Mouse (Mus musculus) intestine, embryonic 14.5 days (tissue): ENCODE measurements at regions not wholly inside any gene's neighbourhood (a gene's known extent, or its start where the extent isn't known, plus 50 kb on each side); places are given as distances from the start of the nearest gene placed in this dataset.

Experiments
- ATAC-seq: fragments of 200-750 bp; cut with Nextera tagmentation; replicated peaks from 2 replicates; pipeline ENCODE4 v1.8.0; 2017; ENCODE audit warnings: low read depth, moderate number of reproducible peaks, moderate TSS enrichment, moderate library complexity; ENCODE audit not compliant: low FRiP score, low TSS enrichment
- DNase-seq: peaks from one replicate; pipeline ENCODE4 v3.0.0-alpha.2; 2018; ENCODE audit warnings: low spot score
- H3K27ac ChIP-seq: fragments of 300-500 bp; sonication (generic); 2 replicates; pipeline ENCODE4 v1.5.1; 2014; ENCODE audit warnings: low read depth, mild to moderate bottlenecking, control low read depth
- H3K27me3 ChIP-seq: fragments of 300-500 bp; sonication (generic); replicated peaks from 2 replicates; pipeline ENCODE4 v1.6.1; 2014; ENCODE audit warnings: low read length, control low read depth; ENCODE audit not compliant: control insufficient read depth, insufficient read depth
- H3K36me3 ChIP-seq: fragments of 300-500 bp; sonication (generic); 2 replicates; pipeline ENCODE4 v1.6.1; 2014; ENCODE audit warnings: low read length, control low read depth; ENCODE audit not compliant: control insufficient read depth, insufficient read depth
- H3K4me1 ChIP-seq: fragments of 300-500 bp; sonication (generic); replicated peaks from 2 replicates; pipeline ENCODE4 v1.6.1; 2014; ENCODE audit warnings: low read length, control low read depth, mixed read lengths; ENCODE audit not compliant: control insufficient read depth, insufficient read depth
- H3K4me2 ChIP-seq: fragments of 300-500 bp; sonication (generic); 2 replicates; pipeline ENCODE4 v1.6.1; 2014; ENCODE audit warnings: low read length
- H3K4me3 ChIP-seq: fragments of 300-500 bp; sonication (generic); 2 replicates; pipeline ENCODE4 v1.5.1; 2014; ENCODE audit warnings: low read depth, low read length, control low read depth, mixed read lengths
- H3K9ac ChIP-seq: fragments of 300-500 bp; sonication (generic); 2 replicates; pipeline ENCODE4 v1.6.1; 2014; ENCODE audit warnings: mild to moderate bottlenecking, low read length
- H3K9me3 ChIP-seq: fragments of 300-500 bp; sonication (generic); 2 replicates; pipeline ENCODE4 v1.6.1; 2016; ENCODE audit warnings: low read length, control low read depth; ENCODE audit not compliant: control insufficient read depth
- WGBS: fragments of 180-500 bp; shearing (Covaris S2); extraction: QIAGEN DNeasy Blood & Tissue Kit; methylation state at CpG from one replicate; pipeline ENCODE4 v1.1.7; 2014; 5-methylcytosine and 5-hydroxymethylcytosine counted together

- H3K27me3 ChIP-seq = no peaks in the 10 kb centered on the region
- H3K9ac ChIP-seq = no peak overlapping the region
- no peak for ATAC-seq
- H3K36me3 ChIP-seq = no peaks in the 10 kb centered on the region
- peaks cover 14% of the 10 kb centered on the region; the same call in 1 of the 2 replicates for H3K4me1 ChIP-seq
- DNase-seq = no peak
- no peak overlapping the region for H3K4me3 ChIP-seq
- no peak overlapping the region for H3K4me2 ChIP-seq
- no peaks in the 10 kb centered on the region for H3K9me3 ChIP-seq
- no peak overlapping the region for H3K27ac ChIP-seq
- WGBS = 85% methylated on average over 6 of the region's 6 CpGs
These were observed 86.2 kb upstream of the Kitl start for GRCm38 (mm10) chr10:99929191-99929590.

GRCm38 (mm10) chr10:99927913-99928312 lies 87.5 kb upstream of the Kitl start:
- no peak overlapping the region for H3K4me2 ChIP-seq
- H3K9ac ChIP-seq = no peak overlapping the region
- ATAC-seq (no peak), DNase-seq (no peak)
- no peak overlapping the region for H3K4me3 ChIP-seq
- H3K27ac ChIP-seq = no peak overlapping the region
- H3K27me3 ChIP-seq = no peaks in the 10 kb centered on the region
- no peaks in the 10 kb centered on the region for H3K9me3 ChIP-seq
- H3K4me1 ChIP-seq = peaks cover 14% of the 10 kb centered on the region; the same call in 1 of the 2 replicates
- H3K36me3 ChIP-seq = no peaks in the 10 kb centered on the region
- WGBS = 83% methylated on average over 7 of the region's 7 CpGs

- DNase-seq = no peak
- H3K27me3 ChIP-seq = no peaks in the 10 kb centered on the region
- no peak overlapping the region for H3K27ac ChIP-seq
- H3K4me3 ChIP-seq = no peak overlapping the region
- H3K9ac ChIP-seq = no peak overlapping the region
- no peak for ATAC-seq
- H3K4me1 ChIP-seq = peaks cover 14% of the 10 kb centered on the region; the same call in 1 of the 2 replicates
- H3K36me3 ChIP-seq = no peaks in the 10 kb centered on the region
- H3K4me2 ChIP-seq = no peak overlapping the region
- no peaks in the 10 kb centered on the region for H3K9me3 ChIP-seq
- WGBS = 61% methylated on average over 8 of the region's 8 CpGs
These were observed 89.0 kb upstream of the Kitl start for GRCm38 (mm10) chr10:99926327-99926954.

GRCm38 (mm10) chr10:99924541-99924940 lies 90.9 kb upstream of the Kitl start:
- Histone ChIP-seq H3K36me3 (no peaks in the 10 kb centered on the region), H3K9ac (no peak overlapping the region), H3K27ac (no peak overlapping the region), H3K4me1 (peaks cover 12% of the 10 kb centered on the region; the same call in 1 of the 2 replicates), H3K27me3 (no peaks in the 10 kb centered on the region), H3K4me3 (no peak overlapping the region), H3K9me3 (no peaks in the 10 kb centered on the region), H3K4me2 (no peak overlapping the region)
- no peak for ATAC-seq
- DNase-seq = no peak
- WGBS = 62% methylated on average over 3 of the region's 3 CpGs

GRCm38 (mm10) chr10:99919925-99920324 lies 95.5 kb upstream of the Kitl start:
- no peaks in the 10 kb centered on the region for H3K4me1 ChIP-seq
- no peaks in the 10 kb centered on the region for H3K36me3 ChIP-seq
- H3K27ac ChIP-seq = no peak overlapping the region
- no peaks in the 10 kb centered on the region for H3K27me3 ChIP-seq
- no peak overlapping the region for H3K9ac ChIP-seq
- no peak overlapping the region for H3K4me3 ChIP-seq
- ATAC-seq (no peak), DNase-seq (no peak)
- H3K4me2 ChIP-seq = no peak overlapping the region
- H3K9me3 ChIP-seq = 0 out of 2 replicates have a peak, but pooled peaks cover 3% of the 10 kb centered on the region
- WGBS = 77% methylated on average over 2 of the region's 2 CpGs

GRCm38 (mm10) chr10:99918567-99919320 lies 96.7 kb upstream of the Kitl start:
- H3K27ac ChIP-seq = no peak overlapping the region
- H3K9ac ChIP-seq = no peak overlapping the region
- no peaks in the 10 kb centered on the region for H3K4me1 ChIP-seq
- no peaks in the 10 kb centered on the region for H3K27me3 ChIP-seq
- H3K36me3 ChIP-seq = no peaks in the 10 kb centered on the region
- no peak overlapping the region for H3K4me3 ChIP-seq
- H3K4me2 ChIP-seq = no peak overlapping the region
- 78% methylated on average over 7 of the region's 7 CpGs for WGBS
- DNase-seq (no peak), ATAC-seq (peak; percentile 72; the same call in 1 of the 2 replicates)
- 0 out of 2 replicates have a peak, but pooled peaks cover 3% of the 10 kb centered on the region for H3K9me3 ChIP-seq

GRCm38 (mm10) chr10:99913846-99914187 lies 101.6 kb upstream of the Kitl start:
- peak overlapping the region; percentile 41 for H3K4me3 ChIP-seq
- H3K4me1 ChIP-seq = no peaks in the 10 kb centered on the region; the same call in 1 of the 2 replicates
- ATAC-seq = no peak
- H3K9me3 ChIP-seq = 0 out of 2 replicates have a peak, but pooled peaks cover 3% of the 10 kb centered on the region
- H3K9ac ChIP-seq = peak overlapping the region; percentile 50; the same call in 1 of the 2 replicates
- H3K4me2 ChIP-seq = peak overlapping the region; percentile 57
- 61% methylated on average over 4 of the region's 4 CpGs for WGBS
- DNase-seq = no peak
- H3K27me3 ChIP-seq = no peaks in the 10 kb centered on the region
- peak overlapping the region; percentile 87 for H3K27ac ChIP-seq
- no peaks in the 10 kb centered on the region for H3K36me3 ChIP-seq

- ATAC-seq = no peak
- peak overlapping the region; percentile 87 for H3K27ac ChIP-seq
- DNase-seq = peak; percentile 72
These were observed 102.2 kb upstream of the Kitl start for GRCm38 (mm10) chr10:99913001-99913845.

More at GRCm38 (mm10) chr10:99913001-99913845, 102.2 kb upstream of the Kitl start:
- Histone ChIP-seq H3K9me3 (0 out of 2 replicates have a peak, but pooled peaks cover 3% of the 10 kb centered on the region), H3K36me3 (no peaks in the 10 kb centered on the region), H3K9ac (peak overlapping the region; percentile 50), H3K4me2 (peak overlapping the region; percentile 57), H3K4me1 (no peaks in the 10 kb centered on the region; the same call in 1 of the 2 replicates), H3K27me3 (no peaks in the 10 kb centered on the region), H3K4me3 (peak overlapping the region; percentile 41)
- WGBS = 9% methylated on average over 20 of the region's 20 CpGs
